Mouse (Mus musculus) liver, postnatal 0 days (tissue): Measurements from ENCODE around the gene Asb15. TPM values are rescaled to one million over a fixed set of nuclear protein-coding genes. Genes with fewer than 3 reads are reported as not detected.

Experiments used
- ATAC-seq: fragments of 200-750 bp; cut with Nextera tagmentation; 2 replicates; pipeline ENCODE4 v1.8.0; 2017; ENCODE audit warnings: mild to moderate bottlenecking, moderate library complexity
- DNase-seq: peaks from one replicate; pipeline ENCODE4 v3.0.0-alpha.2; 2016
- H3K27ac ChIP-seq: fragments of 300-500 bp; sonication (generic); 2 replicates; pipeline ENCODE4 v1.5.1; 2014; ENCODE audit warnings: antibody characterized with exemption, moderate library complexity, mild to moderate bottlenecking, low read depth
- H3K27me3 ChIP-seq: fragments of 300-500 bp; sonication (generic); 2 replicates; pipeline ENCODE4 v1.6.1; 2014; ENCODE audit warnings: low read length, control low read depth, mixed read lengths; ENCODE audit not compliant: insufficient read depth
- H3K36me3 ChIP-seq: fragments of 300-500 bp; sonication (generic); replicated peaks from 2 replicates; pipeline ENCODE4 v1.6.1; 2014; ENCODE audit warnings: mild to moderate bottlenecking, control low read depth, low read length, moderate library complexity, mixed read lengths; ENCODE audit not compliant: insufficient read depth
- H3K4me1 ChIP-seq: fragments of 300-500 bp; sonication (generic); 2 replicates; pipeline ENCODE4 v1.6.1; 2014; ENCODE audit warnings: antibody characterized with exemption, mild to moderate bottlenecking, control low read depth; ENCODE audit not compliant: insufficient read depth
- H3K4me2 ChIP-seq: fragments of 300-500 bp; sonication (generic); 2 replicates; pipeline ENCODE4 v1.6.1; 2014; ENCODE audit warnings: low read depth, mild to moderate bottlenecking, low read length, moderate library complexity, mixed read lengths
- H3K4me3 ChIP-seq: fragments of 300-500 bp; sonication (generic); 2 replicates; pipeline ENCODE4 v1.5.1; 2014; ENCODE audit warnings: low read depth, low read length
- H3K9ac ChIP-seq: fragments of 300-500 bp; sonication (generic); replicated peaks from 2 replicates; pipeline ENCODE4 v1.6.1; 2014; ENCODE audit warnings: mild to moderate bottlenecking, moderate library complexity
- H3K9me3 ChIP-seq: fragments of 300-500 bp; sonication (generic); 2 replicates; pipeline ENCODE4 v1.6.1; 2016; ENCODE audit warnings: mild to moderate bottlenecking, control low read depth, low read length, mixed read lengths
- CTCF ChIP-seq: sonication (generic); IDR thresholded peaks from 2 replicates; pipeline ENCODE4 v1.5.1; 2016; ENCODE audit warnings: antibody characterized with exemption, low read depth
- EP300 ChIP-seq: IDR thresholded peaks from 2 replicates; pipeline ENCODE4 v1.6.1; 2016; ENCODE audit warnings: antibody characterized with exemption, low read depth, mild to moderate bottlenecking
- WGBS: fragments of 180-500 bp; shearing (Covaris S2); extraction: QIAGEN DNeasy Blood & Tissue Kit; methylation state at CpG from one replicate; pipeline ENCODE4 v1.1.7; 2014; ENCODE audit not compliant: insufficient replicate concordance; 5-methylcytosine and 5-hydroxymethylcytosine counted together
- polyA plus RNA-seq: library from polyadenylated mRNA; unstranded; fragments of >200 nt; fragmentation: Nextera tagmentation; extraction: Ambion mirVana; gene quantifications from 2 replicates; pipeline ENCODE4 v1.2.1, GENCODE M21; 2015

Gene Asb15
- polyA plus RNA-seq, 1 experiment from 2014 or later = not detected

DNA sequence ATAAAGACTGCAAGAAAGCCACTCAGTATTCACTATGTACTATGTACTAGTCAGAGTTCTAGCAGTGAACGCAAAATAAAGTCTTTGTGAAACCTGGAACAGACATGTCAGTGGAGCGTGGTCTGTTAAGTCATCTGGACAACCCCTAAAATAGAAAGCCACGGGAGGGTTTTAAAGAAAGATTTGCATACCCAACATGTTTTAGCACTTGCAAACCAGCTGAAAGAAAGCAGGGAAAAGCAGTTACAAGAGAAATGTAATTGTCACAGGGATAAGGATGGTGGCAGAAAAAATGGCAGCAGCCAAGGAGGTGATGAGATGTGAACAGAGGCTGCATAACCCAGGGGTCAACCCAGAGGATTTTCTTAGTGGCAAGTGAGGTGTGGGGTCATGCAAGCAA is 2.2 kb upstream of the Asb15 start:
- no peaks in the 10 kb centered on the region for H3K27me3 ChIP-seq
- no peak overlapping the region for H3K27ac ChIP-seq
- H3K36me3 ChIP-seq = peaks cover 18% of the 10 kb centered on the region
- H3K4me2 ChIP-seq = peak overlapping the region; percentile 89; the same call in 1 of the 2 replicates
- no peaks in the 10 kb centered on the region for H3K9me3 ChIP-seq
- DNase-seq = no peak
- H3K4me3 ChIP-seq = no peak overlapping the region
- no peak overlapping the region for H3K9ac ChIP-seq
- peaks cover 12% of the 10 kb centered on the region for H3K4me1 ChIP-seq
- WGBS = 78% methylated on average over 3 of the region's 3 CpGs
- ATAC-seq = no peak
- no peak for TF ChIP-seq CTCF
- TF ChIP-seq EP300 = no peak

DNA sequence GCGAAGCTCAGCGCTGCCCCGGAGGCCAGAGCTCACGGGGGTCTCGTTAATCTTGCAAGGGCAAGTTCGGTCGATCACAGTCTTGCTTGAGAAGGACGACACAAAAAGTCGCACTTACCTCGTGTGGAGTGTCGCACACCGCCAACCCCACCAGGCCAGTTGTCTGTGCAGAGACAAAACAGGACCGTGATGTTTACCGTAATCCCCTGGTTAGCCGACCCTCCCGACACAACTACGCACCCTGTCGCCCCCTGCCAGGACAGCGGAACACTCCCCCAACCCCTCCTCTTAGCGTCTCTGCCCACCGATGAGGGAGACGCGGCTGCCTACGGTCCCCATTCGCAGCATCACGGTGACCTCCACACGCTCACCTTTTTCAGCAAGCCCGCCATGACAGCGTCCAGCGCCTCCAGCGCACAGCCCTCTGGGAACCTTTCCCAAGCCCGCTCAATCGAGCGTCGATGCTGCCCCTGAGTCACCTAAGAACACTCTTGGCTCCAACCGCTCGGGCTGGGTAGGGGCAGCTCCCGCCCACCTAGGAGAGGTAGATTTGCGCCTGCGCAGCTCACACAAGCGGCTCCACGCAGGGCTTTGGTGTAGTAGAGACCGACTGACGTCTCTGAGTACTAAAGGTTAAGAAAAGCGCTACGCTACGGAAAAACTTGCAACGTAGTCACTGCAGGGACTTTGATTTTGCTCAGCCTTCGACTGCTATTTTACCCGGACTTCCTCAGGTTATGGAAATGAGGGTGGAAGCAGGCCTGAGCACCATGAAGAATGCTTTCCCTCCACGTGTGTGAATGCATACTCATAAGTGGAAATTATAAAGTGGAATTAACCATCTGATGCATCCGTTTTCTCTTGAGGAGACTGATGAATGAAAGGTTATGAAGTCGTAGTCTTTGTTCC is 535 bp upstream of the Asb15 start, which contains the start of gene Ndufa5:
Ndufa5 (minus strand) TSS at position 859 of the 909 bp plus-strand sequence.
- H3K4me1 ChIP-seq = peaks cover 12% of the 10 kb centered on the region
- TF ChIP-seq EP300 (no peak; the same call in 1 of the 2 replicates), CTCF (no peak; the same call in 1 of the 2 replicates)

DNA sequence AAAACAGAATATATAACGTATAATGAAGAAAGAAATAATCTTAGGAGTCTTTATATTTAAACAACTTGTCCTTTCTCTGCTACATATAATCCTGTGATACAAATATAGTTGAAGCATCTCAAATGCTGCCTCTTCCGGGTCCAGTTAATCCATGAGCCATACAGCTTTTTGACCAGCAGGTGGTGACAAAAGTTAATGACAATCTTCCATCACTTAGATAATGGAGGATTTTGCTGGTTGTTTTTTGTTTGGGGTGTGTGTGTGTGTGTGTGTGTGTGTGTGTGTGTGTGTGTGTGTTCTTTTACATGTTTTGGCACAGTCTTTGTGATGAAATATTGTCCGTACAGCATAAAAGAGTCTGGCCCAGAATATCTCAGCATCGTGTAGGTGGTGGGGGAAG is 2.2 kb downstream of the Asb15 start:
- Histone ChIP-seq H3K27me3 (no peaks in the 10 kb centered on the region), H3K4me1 (peaks cover 12% of the 10 kb centered on the region), H3K27ac (no peak overlapping the region), H3K4me2 (peak overlapping the region; percentile 53), H3K4me3 (no peak overlapping the region), H3K36me3 (no peaks in the 10 kb centered on the region), H3K9ac (no peak overlapping the region), H3K9me3 (no peaks in the 10 kb centered on the region)
- ATAC-seq (no peak), DNase-seq (peak; percentile 40)
- 13% methylated on average over 4 of the region's 4 CpGs for WGBS
- TF ChIP-seq CTCF (peak; percentile 82), EP300 (no peak)

More for the DNA sequence above, 535 bp upstream of the Asb15 start, which contains the start of gene Ndufa5:
- peak within 1 kb of the TSS; percentile 59 for H3K27ac ChIP-seq
- H3K4me2 ChIP-seq = peak within 1 kb of the TSS; percentile 89
- no peaks in the 10 kb centered on the region for H3K9me3 ChIP-seq
- WGBS = under 1% methylated on average over 53 of the region's 53 CpGs
- DNase-seq (peak; percentile 91), ATAC-seq (peak; percentile 99)
- H3K36me3 ChIP-seq = peaks cover 7% of the 10 kb centered on the region; the same call in 1 of the 2 replicates
- peak within 1 kb of the TSS; percentile 84 for H3K4me3 ChIP-seq
- peak within 1 kb of the TSS; percentile 82 for H3K9ac ChIP-seq
- H3K27me3 ChIP-seq = no peaks in the 10 kb centered on the region

DNA sequence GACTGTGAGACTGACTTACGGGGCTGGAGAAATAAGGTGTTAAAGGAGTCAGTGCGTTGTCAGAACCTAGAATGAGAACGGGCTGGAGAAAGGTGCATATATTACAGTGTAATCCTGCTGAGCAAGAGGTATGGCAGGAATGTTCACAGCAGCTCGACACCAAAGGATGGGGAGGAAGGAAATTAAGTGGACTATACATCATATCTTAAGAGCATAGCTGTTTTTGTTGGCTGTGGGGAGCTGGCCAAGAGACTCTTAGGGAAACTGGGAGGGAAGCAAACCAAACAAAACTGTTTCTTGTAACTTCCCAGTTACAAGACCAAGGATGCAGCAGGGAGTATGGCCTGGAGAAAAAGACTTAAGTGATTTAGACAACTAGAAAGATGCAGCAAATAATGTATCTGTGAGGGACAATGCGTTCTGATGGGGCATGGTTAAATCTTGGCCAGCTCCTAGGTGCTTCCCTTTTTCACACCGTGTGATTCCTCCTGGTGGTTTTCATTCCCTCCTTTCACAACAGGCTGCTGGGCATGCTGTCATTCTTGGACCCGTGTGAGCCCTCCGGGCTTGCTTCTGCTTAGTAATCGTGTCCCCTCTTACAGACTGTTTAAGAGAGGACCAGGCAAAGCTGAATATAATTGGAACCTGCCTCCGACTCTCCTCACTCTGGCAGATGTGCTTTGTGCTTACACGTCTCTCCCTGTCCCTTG is 2.9 kb downstream of the Asb15 start:
- H3K4me3 ChIP-seq = no peak overlapping the region
- TF ChIP-seq CTCF = no peak
- TF ChIP-seq EP300 = no peak
- peaks cover 12% of the 10 kb centered on the region for H3K4me1 ChIP-seq
- no peaks in the 10 kb centered on the region for H3K27me3 ChIP-seq
- 48% methylated on average over 11 of the region's 11 CpGs for WGBS
- no peaks in the 10 kb centered on the region for H3K9me3 ChIP-seq
- peak overlapping the region; percentile 53; the same call in 1 of the 2 replicates for H3K4me2 ChIP-seq
- no peaks in the 10 kb centered on the region for H3K36me3 ChIP-seq
- no peak overlapping the region for H3K27ac ChIP-seq
- DNase-seq (no peak), ATAC-seq (no peak)
- no peak overlapping the region for H3K9ac ChIP-seq

DNA sequence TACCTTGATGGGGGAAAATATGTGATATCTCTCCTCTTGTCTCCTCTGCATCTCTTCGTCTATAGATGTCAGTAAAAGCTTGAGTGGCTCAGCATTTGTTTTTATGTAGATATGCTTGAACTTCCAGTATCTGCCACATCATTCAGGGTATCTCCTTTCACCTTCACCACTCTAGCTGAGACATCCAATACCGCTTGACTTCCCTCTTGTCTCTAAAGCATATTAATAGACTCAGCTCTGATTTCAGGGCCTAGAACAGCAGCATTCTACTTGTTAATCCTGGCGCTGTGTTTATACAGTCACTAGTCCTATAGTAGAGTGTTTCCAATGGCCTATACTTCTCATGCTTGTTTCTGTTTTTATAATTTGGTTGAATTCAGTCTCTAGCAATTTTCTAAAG is 4.9 kb downstream of the Asb15 start:
- no peak overlapping the region for H3K9ac ChIP-seq
- no peak overlapping the region for H3K4me3 ChIP-seq
- H3K9me3 ChIP-seq = no peaks in the 10 kb centered on the region
- ATAC-seq = no peak
- TF ChIP-seq EP300 = no peak
- no peak for TF ChIP-seq CTCF
- H3K4me2 ChIP-seq = no peak overlapping the region
- no peaks in the 10 kb centered on the region for H3K27me3 ChIP-seq
- H3K4me1 ChIP-seq = peaks cover 4% of the 10 kb centered on the region; the same call in 1 of the 2 replicates
- H3K27ac ChIP-seq = no peak overlapping the region
- no peak for DNase-seq
- 66% methylated on average over 3 of the region's 3 CpGs for WGBS
- no peaks in the 10 kb centered on the region for H3K36me3 ChIP-seq

DNA sequence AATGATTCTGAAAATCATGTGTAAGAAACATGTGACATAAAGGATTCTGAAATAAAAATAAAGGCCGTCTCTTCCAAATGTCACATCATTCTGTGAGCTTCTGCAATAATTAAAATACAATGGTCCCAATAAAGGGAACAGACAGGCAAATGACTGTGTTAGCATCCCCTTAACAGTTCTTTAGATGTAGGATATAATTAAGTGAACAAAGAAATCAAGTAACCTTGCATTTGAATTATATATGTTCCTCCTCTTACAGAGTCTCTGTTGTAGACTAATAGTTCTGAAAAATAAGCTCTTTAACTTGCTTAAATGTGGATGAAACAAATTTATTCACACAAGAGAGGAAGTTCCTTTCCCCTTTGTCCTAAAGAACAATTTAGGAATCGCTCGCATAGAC is 10.5 kb downstream of the Asb15 start:
- no peaks in the 10 kb centered on the region for H3K9me3 ChIP-seq
- H3K4me2 ChIP-seq = no peak overlapping the region
- H3K9ac ChIP-seq = no peak overlapping the region
- ATAC-seq = no peak
- H3K4me1 ChIP-seq = no peaks in the 10 kb centered on the region
- no peaks in the 10 kb centered on the region for H3K27me3 ChIP-seq
- H3K4me3 ChIP-seq = no peak overlapping the region
- no peak for DNase-seq
- no peaks in the 10 kb centered on the region for H3K36me3 ChIP-seq
- WGBS = 68% methylated on average over 3 of the region's 3 CpGs
- TF ChIP-seq EP300 (no peak), CTCF (no peak)
- H3K27ac ChIP-seq = no peak overlapping the region
